Mouse (Mus musculus) cerebellum, adult 9-10 months (tissue): ENCODE measurements at regions not wholly inside any gene's neighbourhood (a gene's known extent, or its start where the extent isn't known, plus 50 kb on each side); places are given as distances from the start of the nearest gene placed in this dataset.
A peak's percentile ranks its signal among the peaks of the same experiment; 100 is the strongest.
"Not testable (repeated sequence)": the region's sequence is repeated elsewhere in the genome, so short reads cannot be mapped to it uniquely, and the experiment has no call there.

Experiments used
- DNase-seq: peaks from one replicate; pipeline ENCODE4 v3.0.0; 2022

DNA sequence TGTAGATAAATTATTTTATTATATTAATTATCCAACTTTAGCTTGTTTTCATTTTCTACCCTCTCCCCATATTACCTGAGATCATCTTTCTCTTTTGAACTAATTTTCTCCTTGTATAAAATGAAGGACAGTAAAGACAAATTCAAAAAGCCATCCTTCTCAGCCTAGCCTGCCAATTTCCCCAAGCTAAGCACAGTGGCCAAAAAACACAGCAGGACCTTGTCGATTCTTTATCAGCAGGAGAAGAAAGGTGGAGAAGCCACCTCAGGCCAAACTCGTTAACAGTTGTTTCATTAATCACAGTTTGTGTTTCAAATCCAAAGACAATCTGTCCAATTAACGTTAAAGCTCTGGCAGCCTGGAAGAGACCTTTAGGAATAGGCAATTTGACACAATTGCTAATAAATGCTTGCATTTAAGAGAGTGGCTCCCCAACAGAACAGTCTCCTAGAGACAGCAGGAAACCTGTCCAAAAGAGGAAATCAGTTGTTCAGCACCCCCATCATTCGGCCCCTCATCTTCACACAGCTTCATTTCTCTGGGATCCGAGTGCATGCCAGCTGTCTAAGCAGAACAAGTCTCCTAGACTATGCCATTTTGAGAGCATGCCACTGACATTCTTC lies 135.7 kb upstream of the Tlr4 start:
- peak; percentile 39 for DNase-seq

DNA sequence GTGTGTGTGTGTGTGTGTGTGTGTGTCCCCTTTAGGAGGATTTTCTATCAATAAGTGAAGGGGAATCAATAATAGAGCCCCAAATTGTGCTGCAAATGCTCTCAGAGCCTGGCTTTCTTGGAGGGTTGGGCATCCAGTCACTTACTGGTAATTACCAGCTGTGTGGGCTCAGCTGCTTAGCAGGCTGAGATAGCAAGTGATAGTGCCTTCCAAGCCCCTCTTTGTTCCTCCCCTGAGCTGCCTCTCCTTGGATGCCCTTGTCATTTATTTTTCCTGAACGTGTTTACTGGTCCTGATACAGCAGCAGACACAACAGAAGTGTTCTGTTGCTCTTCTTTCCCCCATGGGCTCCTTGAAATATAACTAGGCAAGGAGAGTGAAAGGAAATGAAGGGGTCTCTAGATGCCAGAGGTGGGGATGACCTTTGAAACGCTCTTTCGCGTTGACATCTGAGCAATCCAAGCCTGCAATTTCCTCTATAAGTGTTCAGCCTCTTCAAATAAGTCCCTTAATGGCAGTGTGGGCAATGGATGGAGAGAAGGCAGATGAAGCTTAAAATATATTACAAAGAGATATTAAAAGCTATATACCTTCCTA lies 133.3 kb upstream of the Tlr4 start:
- no peak for DNase-seq

DNA sequence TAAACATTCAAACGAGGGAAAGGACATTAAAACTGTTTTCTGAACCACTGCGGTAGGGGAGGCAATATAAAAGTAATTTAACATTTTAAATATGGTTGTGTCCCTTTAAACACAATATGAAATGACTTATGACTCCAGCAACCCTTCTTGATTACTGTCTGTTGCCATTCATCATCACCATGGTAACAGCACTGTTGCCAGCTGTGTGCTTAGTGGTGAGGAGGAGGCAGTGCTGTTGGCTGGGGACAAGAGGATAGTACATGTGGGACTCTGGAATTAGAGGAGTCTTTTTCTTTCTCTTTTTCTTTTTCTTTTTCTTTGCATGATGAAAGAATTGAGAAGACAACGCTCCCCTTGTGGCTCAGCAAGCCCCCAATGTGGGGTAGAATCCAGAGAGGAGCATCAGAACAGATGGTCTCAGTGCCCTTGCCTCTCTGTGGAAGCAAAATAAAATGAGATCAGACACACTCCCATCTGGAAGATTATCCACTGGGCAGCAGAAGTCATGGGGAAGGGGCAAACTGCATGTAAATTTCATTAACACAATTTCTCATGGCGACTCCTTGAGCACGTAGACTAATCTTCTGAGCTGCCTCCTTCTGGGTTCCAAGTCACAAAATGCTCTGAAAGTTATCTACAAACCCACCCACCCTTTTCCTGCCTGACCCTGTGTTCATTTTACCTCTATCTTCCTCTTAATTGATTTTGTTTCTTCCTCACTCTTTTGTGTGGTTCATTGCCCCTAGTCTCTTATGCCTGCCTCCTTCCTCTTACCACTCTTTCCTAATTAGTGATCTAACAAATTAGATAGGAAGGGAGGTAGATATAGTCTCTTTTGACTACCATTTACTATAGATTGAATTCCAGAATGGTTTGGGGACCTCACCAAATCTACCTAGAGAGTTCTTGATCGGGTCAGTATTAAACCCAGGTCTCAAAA lies 111.3 kb upstream of the Tlr4 start:
- no peak for DNase-seq

DNA sequence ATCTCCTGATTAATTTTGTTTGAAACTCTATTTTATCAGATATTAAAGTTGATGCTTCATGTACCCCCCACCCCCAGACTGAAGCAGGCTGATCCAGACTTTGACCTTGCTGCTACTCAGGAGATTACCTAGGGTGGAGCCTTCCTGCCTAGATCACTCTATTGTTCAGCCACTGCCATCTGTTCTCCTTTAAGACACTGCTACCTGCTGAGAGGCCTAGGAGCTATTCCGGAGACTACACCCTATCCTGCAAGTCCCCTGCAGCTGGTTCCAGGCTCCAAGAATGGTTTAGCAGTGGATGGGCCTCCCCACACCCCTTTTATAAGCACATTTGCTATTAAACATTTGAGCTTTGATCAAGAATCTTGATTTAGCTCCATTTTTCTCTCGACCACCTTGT lies 90.0 kb upstream of the Tlr4 start:
- no peak for DNase-seq

DNA sequence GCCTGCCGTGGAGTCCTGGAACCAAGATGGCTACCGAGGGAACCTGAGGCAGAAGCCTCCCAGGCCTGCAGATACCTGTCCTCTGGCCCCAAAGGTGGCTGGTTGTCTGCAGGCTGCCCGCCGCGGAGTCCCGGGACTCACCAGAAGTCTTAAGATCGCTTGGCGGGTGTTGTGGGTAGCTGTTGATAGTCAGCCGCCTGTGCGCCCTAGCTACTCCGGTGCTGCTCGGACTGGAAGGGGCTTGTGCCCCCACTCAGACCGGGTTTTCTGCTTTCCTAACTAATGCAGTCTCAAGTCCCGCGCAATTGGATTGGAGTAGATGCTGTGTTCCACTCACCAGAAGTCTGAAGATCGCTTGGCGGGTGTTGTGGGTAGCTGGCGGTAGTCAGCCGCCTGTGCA lies 84.0 kb upstream of the Tlr4 start:
- not testable (repeated sequence) for DNase-seq

DNA sequence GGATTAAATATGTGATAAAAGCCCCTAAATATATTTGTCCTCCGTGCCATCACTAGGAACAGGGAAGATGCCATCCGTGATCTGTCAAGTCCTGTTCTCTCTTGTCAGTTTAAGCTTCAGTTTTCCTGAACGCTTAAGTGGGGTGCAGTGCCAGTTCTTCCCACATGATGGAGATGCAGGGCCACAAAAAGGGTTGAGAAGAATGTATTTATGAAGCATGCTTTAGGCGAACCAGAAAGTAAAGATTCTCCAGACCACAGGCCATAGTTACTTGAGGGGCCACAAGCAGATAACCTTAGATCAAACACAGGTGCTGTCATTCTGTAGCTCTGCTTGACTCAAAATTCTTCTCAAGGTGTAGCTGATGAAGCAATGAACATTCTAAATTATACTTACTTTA lies 58.6 kb upstream of the Tlr4 start:
- DNase-seq = peak; percentile 90
